ENCODE assay signal across 8 mouse cellular contexts in genomic region chr9:116375658-116376357, GRCm38 (mm10).
DNase-seq lines count a peak whose midpoint lies in the region; TF ChIP-seq lines count a peak whose summit lies in the region.

No protein-coding gene starts in this region.

- peak overlapping the region; percentile 75 for H3K4me2 ChIP-seq in myocyte (ENCODE audit: low read depth)

- no peaks in the 10 kb centered on the region for H3K9me3 ChIP-seq in heart, embryonic 10.5 days

- TF ChIP-seq CTCF in bone marrow, adult 2 months (IDR thresholded peaks at IDR 0.05; ENCODE audit: control insufficient read depth, insufficient read depth, low read length), result no peak

- no peaks in the 10 kb centered on the region for H3K36me3 ChIP-seq in heart, embryonic 10.5 days
- H3K36me3 ChIP-seq in myocyte (ENCODE audit: control insufficient read depth, insufficient read depth), result no peaks in the 10 kb centered on the region

- intact Hi-C loops in left cerebral cortex, postnatal 4 days (cut with DNase I), result no loop called here

- H3K4me1 ChIP-seq in heart, embryonic 10.5 days, result no peaks in the 10 kb centered on the region
- H3K4me1 ChIP-seq in bone marrow, adult 2 months (ENCODE audit: control insufficient read depth, insufficient read depth, low read length), result no peaks in the 10 kb centered on the region; the same call in 1 of the 2 replicates

- no peaks in the 10 kb centered on the region for H3K79me2 ChIP-seq in myocyte (ENCODE audit: control insufficient read depth, insufficient read depth)

- DNase-seq in heart, adult 18-20 months, result peak; percentile 81 to 92
- no peak for DNase-seq in heart, embryonic 10.5 days (ENCODE audit: low spot score)
- peak; percentile 53 to 61 for DNase-seq in frontal cortex, postnatal 14 days (ENCODE audit: low spot score in 2 of 2)
- peak; percentile 49 to 58 for DNase-seq in kidney, adult 8-10 months
- peak; percentile 86 for DNase-seq in left cerebral cortex, postnatal 4 days
- no peak for DNase-seq in thymus, adult 18-20 months

- no peak overlapping the region for H3K4me3 ChIP-seq in heart, embryonic 10.5 days
- H3K4me3 ChIP-seq in bone marrow, adult 2 months (replicated peaks; ENCODE audit: control insufficient read depth, low read depth, low read length), result no peak overlapping the region
- no peak overlapping the region for H3K4me3 ChIP-seq in myocyte

- WGBS in heart, embryonic 10.5 days, result 73% methylated on average over 12 of the region's 12 CpGs
- 32% methylated on average over 12 of the region's 12 CpGs for WGBS in bone marrow, adult 2 months

- H3K27ac ChIP-seq in heart, embryonic 10.5 days, result no peak overlapping the region
- peak overlapping the region; percentile 6; the same call in 1 of the 2 replicates for H3K27ac ChIP-seq in bone marrow, adult 2 months (ENCODE audit: control insufficient read depth, insufficient read depth, low read depth, low read length, poor library complexity)

- H3K27me3 ChIP-seq in heart, embryonic 10.5 days (ENCODE audit: insufficient read depth, poor library complexity, severe bottlenecking), result no peaks in the 10 kb centered on the region
- no peaks in the 10 kb centered on the region for H3K27me3 ChIP-seq in myocyte (ENCODE audit: control insufficient read depth, insufficient read depth, insufficient read length)

- TF ChIP-seq POLR2A in bone marrow, adult 2 months (IDR thresholded peaks at IDR 0.05; ENCODE audit: borderline replicate concordance, control insufficient read depth, low read depth, low read length), result no peak
- no peak for TF ChIP-seq POLR2A in myocyte (IDR thresholded peaks at IDR 0.05; ENCODE audit: insufficient read length, low read depth)

- no peak overlapping the region for H3ac ChIP-seq in myocyte (ENCODE audit: control insufficient read depth, insufficient read length)

TF ChIP-seq in myocyte, 11 proteins besides CTCF, POLR2A, EP300 and RAD21:
- TF ChIP-seq MAX (IDR thresholded peaks at IDR 0.05; ENCODE audit: low read depth) (peak; percentile 57), TCF3 (IDR thresholded peaks at IDR 0.05; ENCODE audit: insufficient read length, low read depth) (peak; percentile 85), CEBPB (IDR thresholded peaks at IDR 0.05; ENCODE audit: insufficient read depth, poor library complexity, severe bottlenecking) (peak; percentile 69), MYOG (IDR thresholded peaks at IDR 0.05; ENCODE audit: control insufficient read depth in 1 of 3, insufficient read depth in 1 of 3, insufficient read length in 2 of 3, low read depth in 2 of 3) (peak; percentile 95 to 98 (median 97)), E2F4 (IDR thresholded peaks at IDR 0.05; ENCODE audit: insufficient read depth) (no peak), MYOD1 (IDR thresholded peaks at IDR 0.05; ENCODE audit: control insufficient read depth in 1 of 3, insufficient read length in 2 of 3, low read depth in 2 of 3) (peak; percentile 83 to 98 (median 98)), POLR2AphosphoS2 (IDR thresholded peaks at IDR 0.05; ENCODE audit: insufficient read length, low read depth) (no peak), USF1 (IDR thresholded peaks at IDR 0.05; ENCODE audit: low read depth) (peak; percentile 17), SRF (IDR thresholded peaks at IDR 0.05; ENCODE audit: control insufficient read depth, insufficient read length, low read depth) (no peak), TCF12 (IDR thresholded peaks at IDR 0.05; ENCODE audit: insufficient read depth, poor library complexity, severe bottlenecking) (peak; percentile 96), REST (IDR thresholded peaks at IDR 0.05; ENCODE audit: insufficient read depth, insufficient read length) (no peak)

Comparison
In these comparisons a context has a peak if more than half of its experiments do, and no peak if none do; other contexts are left out.
1. DNase-seq: peak in heart, adult 18-20 months (2 of 2), frontal cortex, postnatal 14 days (2 of 2), kidney, adult 8-10 months (2 of 2) and left cerebral cortex, postnatal 4 days (single experiment); none in heart, embryonic 10.5 days (single experiment) and thymus, adult 18-20 months (0 of 2).